Mouse (Mus musculus): ENCODE data around the gene Dlgap5. TPM values are rescaled to one million over a fixed set of nuclear protein-coding genes. Genes with fewer than 3 reads are reported as not detected.

Gene Dlgap5
- total and polyA plus RNA-seq, 3 experiments = 45.0 to 71.2 (median 62.4) TPM

- Histone ChIP-seq H3K9me3 (replicated peaks; ENCODE audit: insufficient read depth, low read length) (no peaks in the 10 kb centered on the region), H3K4me3 (ENCODE audit: control insufficient read depth in 1 of 2, insufficient read depth in 1 of 2, low read depth in 2 of 2, low read length in 2 of 2) (peak overlapping the region; percentile 35 to 38), H3K27me3 (ENCODE audit: control insufficient read depth in 1 of 2, insufficient read depth in 2 of 2, low read length in 2 of 2) (no peaks in the 10 kb centered on the region; a peak in 1 of 4 replicates), H3K79me2 (ENCODE audit: control insufficient read depth, insufficient read depth, low read length, poor library complexity) (no peaks in the 10 kb centered on the region), H3K36me3 (ENCODE audit: control insufficient read depth in 1 of 2, insufficient read depth in 2 of 2, low read length in 2 of 2) (peaks cover 0 to 14% of the 10 kb centered on the region in 2 experiments; a peak in 2 of 4 replicates), H3K27ac (ENCODE audit: control insufficient read depth, low read depth, low read length) (no peak overlapping the region), H3K4me1 (ENCODE audit: control insufficient read depth in 1 of 2, insufficient read depth in 2 of 2, low read length in 2 of 2) (peaks cover 5 to 14% of the 10 kb centered on the region in 2 experiments; a peak in 3 of 4 replicates), H3K9ac (ENCODE audit: control insufficient read depth, low read depth, low read length, poor library complexity, severe bottlenecking) (peak overlapping the region; percentile 21)
- TF ChIP-seq NRF1 (IDR thresholded peaks at IDR 0.05; ENCODE audit: insufficient read depth, low read depth, low read length, poor library complexity, severe bottlenecking) (peak; percentile 50; the same call in 1 of the 2 replicates), JUND (IDR thresholded peaks at IDR 0.05; ENCODE audit: low read depth, low read length) (no peak), MYC (IDR thresholded peaks at IDR 0.05; ENCODE audit: low read depth, low read length) (no peak), ZNF384 (IDR thresholded peaks at IDR 0.05; ENCODE audit: low read depth, low read length) (0 out of 2 replicates have a peak, but pooled peaks have one; percentile 22), CTCF (IDR thresholded peaks at IDR 0.05 in 2 of 3, conservative IDR thresholded peaks at IDR 0.05 in 1 of 3; ENCODE audit: control insufficient read depth in 1 of 3, insufficient read depth in 1 of 3, low read depth in 2 of 3, low read length in 3 of 3, poor library complexity in 1 of 3, severe bottlenecking in 1 of 3) (no peak), MAZ (IDR thresholded peaks at IDR 0.05; ENCODE audit: low read depth, low read length) (0 out of 2 replicates have a peak, but pooled peaks have one; percentile 39)
- DNase-seq (ENCODE audit: low read depth, low spot score) = peak; percentile 48
These were observed 44.2 kb downstream of the Dlgap5 start for GRCm38 (mm10) chr14:47373728-47374678.

GRCm38 (mm10) chr14:47371689-47372088, 46.5 kb downstream of the Dlgap5 start:
- H3K4me1 ChIP-seq (ENCODE audit: control insufficient read depth in 1 of 2, insufficient read depth in 2 of 2, low read length in 2 of 2) = peaks cover 5 to 24% of the 10 kb centered on the region in 2 experiments; a peak in 3 of 4 replicates
- TF ChIP-seq UBTF (IDR thresholded peaks at IDR 0.05; ENCODE audit: borderline replicate concordance, insufficient read depth, low read depth, low read length) (no peak), TAL1 (IDR thresholded peaks at IDR 0.05; ENCODE audit: low read length) (no peak), ZC3H11A (IDR thresholded peaks at IDR 0.05; ENCODE audit: low read depth, low read length) (no peak), MYC (IDR thresholded peaks at IDR 0.05; ENCODE audit: low read depth, low read length) (no peak), TCF12 (IDR thresholded peaks at IDR 0.05; ENCODE audit: low read depth, low read length) (no peak), SIN3A (IDR thresholded peaks at IDR 0.05; ENCODE audit: low read length) (no peak), TBP (IDR thresholded peaks at IDR 0.05; ENCODE audit: low read depth, low read length) (no peak), MYB (IDR thresholded peaks at IDR 0.05; ENCODE audit: low read depth, low read length) (no peak), ZNF384 (IDR thresholded peaks at IDR 0.05; ENCODE audit: low read depth, low read length) (no peak), ZKSCAN1 (IDR thresholded peaks at IDR 0.05; ENCODE audit: low read depth, low read length) (no peak), CTCF (IDR thresholded peaks at IDR 0.05 in 2 of 3, conservative IDR thresholded peaks at IDR 0.05 in 1 of 3; ENCODE audit: control insufficient read depth in 1 of 3, insufficient read depth in 1 of 3, low read depth in 2 of 3, low read length in 3 of 3, poor library complexity in 1 of 3, severe bottlenecking in 1 of 3) (no peak), MAX (IDR thresholded peaks at IDR 0.05; ENCODE audit: low read length) (no peak), RCOR1 (IDR thresholded peaks at IDR 0.05; ENCODE audit: low read depth, low read length) (no peak), POLR2AphosphoS2 (IDR thresholded peaks at IDR 0.05; ENCODE audit: low read length) (no peak), KAT2A (conservative IDR thresholded peaks at IDR 0.05; ENCODE audit: low read depth, low read length) (no peak)
- peaks cover 0 to 23% of the 10 kb centered on the region in 2 experiments; a peak in 2 of 4 replicates for H3K36me3 ChIP-seq (ENCODE audit: control insufficient read depth in 1 of 2, insufficient read depth in 2 of 2, low read length in 2 of 2)
- H3K27ac ChIP-seq (ENCODE audit: control insufficient read depth, low read depth, low read length) = no peak overlapping the region
- no peak overlapping the region for H3K4me3 ChIP-seq (ENCODE audit: control insufficient read depth in 1 of 2, insufficient read depth in 1 of 2, low read depth in 2 of 2, low read length in 2 of 2)
- H3K9ac ChIP-seq (ENCODE audit: control insufficient read depth, low read depth, low read length, poor library complexity, severe bottlenecking) = no peak overlapping the region
- no peak for DNase-seq (ENCODE audit: low read depth, low spot score)
- H3K79me2 ChIP-seq (ENCODE audit: control insufficient read depth, insufficient read depth, low read length, poor library complexity) = no peaks in the 10 kb centered on the region
- H3K27me3 ChIP-seq (ENCODE audit: control insufficient read depth in 1 of 2, insufficient read depth in 2 of 2, low read length in 2 of 2) = no peaks in the 10 kb centered on the region; a peak in 1 of 4 replicates
- H3K9me3 ChIP-seq (replicated peaks; ENCODE audit: insufficient read depth, low read length) = no peaks in the 10 kb centered on the region
